Mouse (Mus musculus) ES-Bruce4 (cell line): ENCODE results near the gene Pmel.

ENCODE experiments used
- CTCF ChIP-seq: IDR thresholded peaks from one replicate; pipeline ENCODE4 v1.8.1; 2011; ENCODE audit warnings: low read depth, low read length
- EP300 ChIP-seq: IDR thresholded peaks from 2 replicates; pipeline ENCODE4 v1.6.1; 2011; ENCODE audit warnings: low read depth, low read length; ENCODE audit not compliant: insufficient read depth
- POLR2A ChIP-seq: IDR thresholded peaks from one replicate; pipeline ENCODE4 v1.8.1; 2011; ENCODE audit warnings: low read length; ENCODE audit not compliant: insufficient read depth

DNA sequence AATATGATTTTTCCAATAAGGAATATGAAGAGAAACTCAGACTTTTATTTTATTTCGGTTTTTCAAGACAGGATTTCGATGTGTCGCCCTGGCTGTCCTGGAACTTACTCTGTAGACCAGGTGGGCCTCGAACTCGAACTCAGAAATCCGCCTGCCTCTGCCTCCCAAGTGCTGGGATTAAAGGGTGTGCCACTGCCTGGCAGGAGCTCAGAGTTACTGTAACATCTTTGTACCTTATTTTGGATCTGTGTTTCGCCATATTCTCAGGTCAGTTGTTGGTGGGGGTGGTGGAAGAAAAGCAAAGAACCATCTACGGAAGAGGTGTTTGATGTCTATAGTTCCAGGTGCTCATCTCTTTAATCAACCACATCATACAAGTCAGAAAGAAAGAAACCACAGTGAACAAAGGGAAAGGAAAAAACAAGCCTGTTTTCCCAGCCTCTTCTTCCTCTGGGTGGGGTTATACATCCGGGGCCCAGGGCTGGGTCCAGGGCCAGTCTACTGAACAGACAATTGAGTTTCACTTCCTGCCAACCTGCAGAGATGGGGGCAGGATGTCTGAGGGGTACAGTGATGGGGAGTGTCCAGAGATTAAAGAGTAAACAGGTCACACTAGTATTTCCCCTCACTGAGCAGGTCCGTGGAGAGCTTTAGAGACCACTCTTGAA lies 42.1 kb downstream of the Pmel start:
- TF ChIP-seq CTCF (no peak), POLR2A (no peak), EP300 (no peak)
